19 mouse cellular contexts compared by ENCODE assay signal in genomic region chrX:60021595-60021994, GRCm38 (mm10). TPM values are rescaled to one million over a fixed set of nuclear protein-coding genes. Genes with fewer than 3 reads are reported as not detected.
"Had no signal": no experiment of that assay in that cellular context is flagged by ENCODE, and none has a peak within 500 bp of the region (broad histone marks: within the 10 kb centered on the region; RNA-seq: fewer than 3 reads in every experiment).

No protein-coding gene starts in this region.

- DNase-seq: kidney, adult 2 months; kidney, postnatal 14 days; lung, embryonic 14.5 days; lung, postnatal 10 days; right cerebral cortex, postnatal 4 days; thymus, adult 2 months; thymus, postnatal 25 days had no signal

- H3K4me2 ChIP-seq: kidney, embryonic 15.5 days; liver, embryonic 11.5 days; liver, embryonic 15.5 days; lung, embryonic 14.5 days; midbrain, embryonic 13.5 days; neural tube, embryonic 12.5 days had no signal

- H3K9me3 ChIP-seq: kidney, embryonic 15.5 days; limb, embryonic 10.5 days; liver, embryonic 15.5 days; midbrain, embryonic 13.5 days; neural tube, embryonic 12.5 days had no signal

- H3K27me3 ChIP-seq: kidney, embryonic 15.5 days; liver, embryonic 15.5 days; midbrain, embryonic 13.5 days; neural tube, embryonic 12.5 days had no signal

- ATAC-seq: midbrain, embryonic 13.5 days had no signal

- H3K4me3 ChIP-seq: kidney, embryonic 15.5 days; left cerebral cortex, adult 2 months; limb, embryonic 10.5 days; liver, embryonic 15.5 days; midbrain, embryonic 13.5 days; myocyte; neural tube, embryonic 12.5 days had no signal

- H3K36me3 ChIP-seq: kidney, embryonic 15.5 days; limb, embryonic 10.5 days; liver, embryonic 15.5 days; midbrain, embryonic 13.5 days; neural tube, embryonic 12.5 days had no signal

- H3K27ac ChIP-seq: kidney, embryonic 15.5 days; left cerebral cortex, adult 2 months; limb, embryonic 10.5 days; liver, embryonic 15.5 days; macrophage; midbrain, embryonic 13.5 days; neural tube, embryonic 12.5 days; stomach, postnatal 0 days had no signal

- H3K9ac ChIP-seq: kidney, embryonic 15.5 days; liver, embryonic 15.5 days; lung, embryonic 14.5 days; midbrain, embryonic 13.5 days; neural tube, embryonic 12.5 days had no signal

- H3K4me1 ChIP-seq: kidney, embryonic 15.5 days; limb, embryonic 10.5 days; liver, embryonic 15.5 days; midbrain, embryonic 13.5 days; neural tube, embryonic 12.5 days had no signal

RNA-seq across cellular contexts. Expression of gene F9, which starts 22.3 kb away (rescaled TPM):
- total RNA-seq: midbrain, postnatal 0 days had no signal
- polyA plus RNA-seq: kidney, adult 2 months; kidney, embryonic 15.5 days; limb, embryonic 10.5 days; limb, embryonic 14.5 days; lung, embryonic 14.5 days; midbrain, embryonic 13.5 days; midbrain, postnatal 0 days; myocyte; neural tube, embryonic 12.5 days; stomach, postnatal 0 days had no signal
